9 mouse cellular contexts compared by ENCODE assay signal in genomic region chr11:105507332-105507971, GRCm38 (mm10). TPM values are rescaled to one million over a fixed set of nuclear protein-coding genes. Genes with fewer than 3 reads are reported as not detected.
DNase-seq lines count a peak whose midpoint lies in the region; ATAC-seq and TF ChIP-seq lines count a peak whose summit lies in the region.
"Had no signal": no experiment of that assay in that cellular context is flagged by ENCODE, and none has a peak within 500 bp of the region (broad histone marks: within the 10 kb centered on the region; RNA-seq: fewer than 3 reads in every experiment).

No protein-coding gene starts in this region.

- peak; percentile 39 for ATAC-seq in lung, embryonic 16.5 days (ENCODE audit: low read depth)
- peak; percentile 6 for ATAC-seq in forebrain, embryonic 14.5 days

- no peaks in the 10 kb centered on the region for H3K36me3 ChIP-seq in lung, embryonic 16.5 days (ENCODE audit: control insufficient read depth, insufficient read depth, low read length)
- no peaks in the 10 kb centered on the region for H3K36me3 ChIP-seq in forebrain, embryonic 14.5 days (ENCODE audit: control insufficient read depth, insufficient read depth, low read length)
- no peaks in the 10 kb centered on the region for H3K36me3 ChIP-seq in thymus, adult 2 months (ENCODE audit: control insufficient read depth, insufficient read depth, low read length)

- H3K27me3 ChIP-seq in lung, embryonic 16.5 days (ENCODE audit: control insufficient read depth, insufficient read depth, low read depth, low read length): no peaks in the 10 kb centered on the region
- H3K27me3 ChIP-seq in forebrain, embryonic 14.5 days (replicated peaks; ENCODE audit: control insufficient read depth, insufficient read depth, low read length): no peaks in the 10 kb centered on the region
- H3K27me3 ChIP-seq in thymus, adult 2 months (ENCODE audit: control insufficient read depth, insufficient read depth, low read length): no peaks in the 10 kb centered on the region

- H3K27ac ChIP-seq in lung, embryonic 16.5 days (ENCODE audit: low read length): peak overlapping the region; percentile 48; the same call in 1 of the 2 replicates
- H3K27ac ChIP-seq in forebrain, embryonic 14.5 days (ENCODE audit: low read depth, low read length): peak overlapping the region; percentile 90
- peak overlapping the region; percentile 83 for H3K27ac ChIP-seq in olfactory bulb, adult 2 months (ENCODE audit: insufficient read depth, low read depth, low read length)
- no peak overlapping the region for H3K27ac ChIP-seq in thymus, adult 2 months (ENCODE audit: control insufficient read depth, insufficient read depth, low read length)

- H3K4me2 ChIP-seq in lung, embryonic 16.5 days (ENCODE audit: low read depth, low read length): no peak overlapping the region; the same call in 1 of the 2 replicates
- peak overlapping the region; percentile 30 for H3K4me2 ChIP-seq in forebrain, embryonic 14.5 days (ENCODE audit: low read length)

- no peak for TF ChIP-seq POLR2A in lung, adult 2 months (IDR thresholded peaks at IDR 0.05; ENCODE audit: borderline replicate concordance, extremely low read depth, low read depth, low read length)
- no peak for TF ChIP-seq POLR2A in olfactory bulb, adult 2 months (IDR thresholded peaks at IDR 0.05; ENCODE audit: insufficient read depth, low read depth, low read length)
- TF ChIP-seq POLR2A in thymus, adult 2 months (IDR thresholded peaks at IDR 0.05; ENCODE audit: control insufficient read depth, extremely low read depth, insufficient read depth, low read length, poor library complexity): no peak

- intact Hi-C loops in heart, postnatal 25 days (cut with DNase I): loop anchor here (5.0 kb wide), 1 partner anchor 145 kb away; no protein-coding TSS in a partner anchor

- DNase-seq in lung, adult 2 months: no peak
- peak; percentile 33 for DNase-seq in forebrain, embryonic 14.5 days (ENCODE audit: low spot score)
- DNase-seq in lung, postnatal 14 days: peak; percentile 19
- DNase-seq in adrenal gland, postnatal 14 days: no peak
- no peak for DNase-seq in thymus, adult 2 months
- no peak for DNase-seq in heart, postnatal 25 days (ENCODE audit: low spot score)
- DNase-seq: thymus, postnatal 14 days had no signal

- 44% methylated on average over 8 of the region's 8 CpGs for WGBS in lung, embryonic 16.5 days
- WGBS in lung, adult 2 months: 62% methylated on average over 8 of the region's 8 CpGs
- WGBS in forebrain, embryonic 14.5 days: 10% methylated on average over 8 of the region's 8 CpGs
- 52% methylated on average over 8 of the region's 8 CpGs for WGBS in olfactory bulb, adult 2 months
- WGBS in thymus, adult 2 months: 94% methylated on average over 8 of the region's 8 CpGs

- H3K9ac ChIP-seq in lung, embryonic 16.5 days (ENCODE audit: low read length): no peak overlapping the region
- H3K9ac ChIP-seq in forebrain, embryonic 14.5 days (ENCODE audit: low read length): no peak overlapping the region

- no peak for TF ChIP-seq CTCF in lung, adult 2 months (IDR thresholded peaks at IDR 0.05; ENCODE audit: insufficient read depth, low read length)
- TF ChIP-seq CTCF in olfactory bulb, adult 2 months (IDR thresholded peaks at IDR 0.05; ENCODE audit: insufficient read depth, low read depth, low read length): no peak
- no peak for TF ChIP-seq CTCF in thymus, adult 2 months (IDR thresholded peaks at IDR 0.05; ENCODE audit: borderline replicate concordance, control insufficient read depth, extremely low read depth, insufficient read depth, low read length, poor library complexity)

- no peak overlapping the region for H3K4me3 ChIP-seq in lung, embryonic 16.5 days (ENCODE audit: low read length)
- no peak overlapping the region for H3K4me3 ChIP-seq in lung, adult 2 months (replicated peaks; ENCODE audit: extremely low read depth, low read depth, low read length)
- H3K4me3 ChIP-seq in forebrain, embryonic 14.5 days (ENCODE audit: low read depth, low read length): no peak overlapping the region
- H3K4me3 ChIP-seq in olfactory bulb, adult 2 months (ENCODE audit: insufficient read depth, low read depth, low read length): no peak overlapping the region
- no peak overlapping the region for H3K4me3 ChIP-seq in thymus, adult 2 months (ENCODE audit: control insufficient read depth, insufficient read depth, low read length)

- no peaks in the 10 kb centered on the region for H3K9me3 ChIP-seq in lung, embryonic 16.5 days (ENCODE audit: control insufficient read depth, low read length)
- no peaks in the 10 kb centered on the region for H3K9me3 ChIP-seq in forebrain, embryonic 14.5 days (replicated peaks; ENCODE audit: control insufficient read depth, low read length)

- peaks cover 33% of the 10 kb centered on the region for H3K4me1 ChIP-seq in lung, embryonic 16.5 days (replicated peaks; ENCODE audit: control insufficient read depth, insufficient read depth, low read length)
- H3K4me1 ChIP-seq in lung, adult 2 months (ENCODE audit: control insufficient read depth, insufficient read depth, low read length): peaks cover 4% of the 10 kb centered on the region; the same call in 1 of the 2 replicates
- H3K4me1 ChIP-seq in forebrain, embryonic 14.5 days (ENCODE audit: control insufficient read depth, insufficient read depth, low read length): peaks cover 24% of the 10 kb centered on the region
- peaks cover 19% of the 10 kb centered on the region for H3K4me1 ChIP-seq in olfactory bulb, adult 2 months (ENCODE audit: control insufficient read depth, insufficient read depth, low read length)
- H3K4me1 ChIP-seq in thymus, adult 2 months (replicated peaks; ENCODE audit: control insufficient read depth, insufficient read depth, low read length): no peaks in the 10 kb centered on the region

RNA-seq across cellular contexts. Expression of gene March10, which starts 50.9 kb away (rescaled TPM):
- polyA plus RNA-seq in lung, embryonic 16.5 days (2015; fragmentation: Nextera tagmentation; extraction: Ambion mirVana): 0.38 TPM in 1 of 2 replicates, not detected in the other
- 0.08 and 0.14 TPM in 2 replicates for polyA plus RNA-seq in lung, adult 2 months (2012; rRNA removed)
- 0.23 and 0.41 TPM in 2 replicates for polyA plus RNA-seq in forebrain, embryonic 14.5 days (2014; fragmentation: Nextera tagmentation; extraction: Ambion mirVana)
- not detected in 2 replicates for polyA plus RNA-seq in olfactory bulb, adult 2 months (2012; ENCODE audit: insufficient read depth, insufficient read length, low replicate concordance, missing spikeins)
- total RNA-seq in adrenal gland, postnatal 14 days (2021): not detected in 2 replicates
- polyA plus RNA-seq in thymus, adult 2 months (2012; rRNA removed): 0.07 TPM in 1 of 2 replicates, not detected in the other
- not detected for total RNA-seq in heart, postnatal 25 days (2021)

Comparison
In these comparisons a context has a peak if more than half of its experiments do, and no peak if none do; other contexts are left out.
1. DNase-seq: peak in forebrain, embryonic 14.5 days (single experiment) and lung, postnatal 14 days (single experiment); none in lung, adult 2 months (single experiment), adrenal gland, postnatal 14 days (single experiment), thymus, adult 2 months (single experiment) and heart, postnatal 25 days (single experiment).